Mouse (Mus musculus): ENCODE measurements around the gene Tex261. TPM values are rescaled to one million over a fixed set of nuclear protein-coding genes. Genes with fewer than 3 reads are reported as not detected.

The Tex261 gene
- 53.2 TPM for total RNA-seq (2023)

DNA sequence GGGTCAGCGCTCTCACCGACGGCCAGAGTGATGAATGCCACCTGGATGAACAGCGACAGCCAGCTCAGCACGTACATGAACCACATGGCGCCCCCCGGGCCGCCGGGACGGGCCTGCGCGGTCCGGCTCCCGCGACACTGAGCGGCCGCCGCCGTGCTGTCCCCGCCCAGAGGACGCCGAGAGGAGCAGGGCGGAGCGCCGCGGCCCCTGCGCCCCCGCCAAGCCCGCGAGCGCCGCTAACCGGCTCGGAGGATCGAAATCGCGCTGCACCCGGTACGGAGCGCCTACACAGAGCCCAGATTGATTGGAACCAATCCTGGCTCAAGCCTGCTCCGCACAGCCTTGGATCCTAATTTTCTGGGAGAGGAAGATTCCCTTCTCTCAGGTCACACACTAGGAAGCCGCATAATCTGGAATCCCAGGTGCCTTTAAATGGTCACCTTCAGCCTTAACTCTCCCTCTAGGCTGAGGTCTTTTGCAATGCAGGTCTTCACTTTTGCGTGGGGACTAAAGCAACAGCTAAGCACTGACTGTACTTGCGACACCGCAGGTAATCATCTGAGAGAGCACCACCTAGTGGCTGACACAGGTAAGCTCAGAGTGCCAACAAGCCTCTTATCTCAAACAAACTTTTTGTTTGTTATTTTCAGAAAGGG lies at the start of gene Tex261:
Tex261 (minus strand) TSS at position 176 of the 656 bp plus-strand sequence.

GRCm38 (mm10) chr6:83794760-83795296 lies 19.2 kb upstream of the Tex261 start, which contains the start of gene Nagk:
Gene Nagk, plus strand, starts transcription at chr6:83794982.

GRCm38 (mm10) chr6:83762344-83762743 lies 13.3 kb downstream of the Tex261 start, which contains the start of gene Ankrd53:
Gene Ankrd53, plus strand, starts transcription at chr6:83762644.

GRCm38 (mm10) chr6:83742761-83743160 lies 32.9 kb downstream of the Tex261 start, which contains the start of gene Atp6v1b1:
Gene Atp6v1b1, plus strand, starts transcription at chr6:83742990.

Other genes with a start within 250 kb of the Tex261 start
- not detected for gene Actg2, start 239.5 kb downstream of the Tex261 start, total RNA-seq (2023)
- 19.0 TPM for gene Stambp, start 203.1 kb downstream of the Tex261 start, total RNA-seq (2023)
- gene Clec4f, start 119.6 kb downstream of the Tex261 start, total RNA-seq (2023) = not detected
- gene Cd207, start 98.0 kb downstream of the Tex261 start, total RNA-seq (2023) = not detected
- gene Vax2, start 64.5 kb downstream of the Tex261 start, total RNA-seq (2023) = not detected
- not detected for gene Atp6v1b1, start 32.8 kb downstream of the Tex261 start, total RNA-seq (2023)
- gene Ankrd53, start 13.2 kb downstream of the Tex261 start, total RNA-seq (2023) = not detected
- gene Nagk, start 19.2 kb upstream of the Tex261 start, total RNA-seq (2023) = 9.6 TPM
- 76.6 TPM for gene Paip2b, start 55.9 kb upstream of the Tex261 start, total RNA-seq (2023)
- gene Zfp638, start 91.3 kb upstream of the Tex261 start, total RNA-seq (2023) = 128 TPM
- gene Dysf, start 232.8 kb upstream of the Tex261 start, total RNA-seq (2023) = 0.26 TPM